Mouse (Mus musculus) intestine, embryonic 16.5 days (tissue): ENCODE measurements around the gene Gnmt. TPM values are rescaled to one million over a fixed set of nuclear protein-coding genes. Genes with fewer than 3 reads are reported as not detected.
A peak's percentile ranks its signal among the peaks of the same experiment; 100 is the strongest.

ENCODE experiments used
- ATAC-seq: fragments of 200-750 bp; cut with Nextera tagmentation; 2 replicates; pipeline ENCODE4 v1.8.0; 2017; ENCODE audit warnings: moderate TSS enrichment, moderate library complexity
- H3K27ac ChIP-seq: fragments of 300-500 bp; sonication (generic); 2 replicates; pipeline ENCODE4 v1.5.1; 2014; ENCODE audit warnings: mild to moderate bottlenecking, low read length
- H3K27me3 ChIP-seq: fragments of 300-500 bp; sonication (generic); replicated peaks from 2 replicates; pipeline ENCODE4 v1.6.1; 2014; ENCODE audit warnings: low read length, control low read depth, mixed read lengths; ENCODE audit not compliant: control insufficient read depth, insufficient read depth
- H3K36me3 ChIP-seq: fragments of 300-500 bp; sonication (generic); 2 replicates; pipeline ENCODE4 v1.6.1; 2014; ENCODE audit warnings: low read length, control low read depth; ENCODE audit not compliant: control insufficient read depth, insufficient read depth
- H3K4me1 ChIP-seq: fragments of 300-500 bp; sonication (generic); 2 replicates; pipeline ENCODE4 v1.6.1; 2014; ENCODE audit warnings: low read length, control low read depth, mixed read lengths; ENCODE audit not compliant: control insufficient read depth, insufficient read depth
- H3K4me2 ChIP-seq: fragments of 300-500 bp; sonication (generic); 2 replicates; pipeline ENCODE4 v1.6.1; 2014; ENCODE audit warnings: low read depth, low read length, control low read depth
- H3K4me3 ChIP-seq: fragments of 300-500 bp; sonication (generic); 2 replicates; pipeline ENCODE4 v1.5.1; 2014; ENCODE audit warnings: mild to moderate bottlenecking, low read length
- H3K9ac ChIP-seq: fragments of 300-500 bp; sonication (generic); 2 replicates; pipeline ENCODE4 v1.6.1; 2014; ENCODE audit warnings: low read depth, low read length
- H3K9me3 ChIP-seq: fragments of 300-500 bp; sonication (generic); 2 replicates; pipeline ENCODE4 v1.6.1; 2016; ENCODE audit warnings: low read length, control low read depth; ENCODE audit not compliant: control insufficient read depth
- WGBS: fragments of 180-500 bp; shearing (Covaris S2); extraction: QIAGEN DNeasy Blood & Tissue Kit; methylation state at CpG from one replicate; pipeline ENCODE4 v1.1.7; 2014; 5-methylcytosine and 5-hydroxymethylcytosine counted together
- polyA plus RNA-seq: library from polyadenylated mRNA; unstranded; fragments of >200 nt; fragmentation: Nextera tagmentation; extraction: Ambion mirVana; gene quantifications from 2 replicates; pipeline ENCODE4 v1.2.1, GENCODE M21; 2015

The Gnmt gene
- polyA plus RNA-seq: 8.2 and 10.0 TPM in 2 replicates

DNA sequence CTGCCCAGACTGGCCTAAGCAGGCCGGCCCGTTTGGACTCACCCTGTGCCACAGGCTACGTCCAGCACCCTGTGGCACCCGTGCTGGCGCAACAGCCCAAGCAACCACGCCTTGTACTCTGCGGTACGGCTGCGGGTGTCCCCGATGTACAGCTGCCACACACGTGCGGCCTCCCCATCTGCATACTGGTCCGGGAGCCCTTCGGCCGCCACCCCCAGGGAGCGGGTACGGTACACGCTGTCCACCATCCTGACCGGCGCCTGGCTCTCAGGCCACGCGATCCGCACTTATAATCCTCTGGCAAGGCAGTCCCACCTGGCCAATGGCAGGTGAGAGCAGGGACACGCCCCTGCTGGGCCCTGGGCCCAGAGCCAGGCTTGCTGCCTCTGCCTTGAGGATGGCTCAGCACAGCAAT, at the start of gene Gnmt:
Gene Gnmt, minus strand, starts transcription at position 265 of the 415 bp plus-strand sequence.
- 14% methylated on average over 24 of the region's 24 CpGs for WGBS
- peak within 1 kb of the TSS; percentile 60 for H3K9ac ChIP-seq
- no peak within 1 kb of the TSS for H3K27ac ChIP-seq
- H3K9me3 ChIP-seq: no peaks in the 10 kb centered on the region
- 0 out of 2 replicates have a peak, but pooled peaks cover 5% of the 10 kb centered on the region for H3K27me3 ChIP-seq
- peak within 1 kb of the TSS; percentile 63 for H3K4me2 ChIP-seq
- ATAC-seq: peak; percentile 86
- peaks cover 8% of the 10 kb centered on the region for H3K4me1 ChIP-seq
- peaks cover under 1% of the 10 kb centered on the region; the same call in 1 of the 2 replicates for H3K36me3 ChIP-seq
- H3K4me3 ChIP-seq: peak within 1 kb of the TSS; percentile 42

DNA sequence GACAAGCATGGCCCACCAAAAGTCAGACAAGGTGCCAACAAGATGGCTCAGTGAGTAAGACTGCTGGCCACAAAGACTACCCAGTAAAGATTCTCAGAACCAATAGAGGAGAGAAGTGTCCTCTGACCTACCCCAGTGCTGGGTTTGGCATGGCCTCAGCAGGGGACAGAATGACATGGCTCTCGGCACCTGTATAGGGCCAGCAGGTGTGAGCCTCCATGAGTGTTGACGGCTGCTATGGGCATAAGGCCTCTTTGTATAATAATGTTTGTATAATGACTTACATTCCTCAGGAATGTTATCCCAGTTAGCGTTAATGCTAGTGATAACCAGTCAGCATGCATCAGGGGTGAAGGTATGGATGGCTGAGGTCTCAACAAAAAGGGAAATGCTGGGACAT, 47.1 kb upstream of the Gnmt start:
- Histone ChIP-seq H3K4me1 (peaks cover 12% of the 10 kb centered on the region), H3K27ac (no peak overlapping the region), H3K4me3 (no peak overlapping the region), H3K9me3 (no peaks in the 10 kb centered on the region), H3K9ac (0 out of 2 replicates have a peak overlapping the region, but pooled peaks have one; percentile 14), H3K27me3 (no peaks in the 10 kb centered on the region), H3K4me2 (no peak overlapping the region), H3K36me3 (peaks cover 37% of the 10 kb centered on the region)
- 67% methylated on average over 3 of the region's 3 CpGs for WGBS
- ATAC-seq: no peak

DNA sequence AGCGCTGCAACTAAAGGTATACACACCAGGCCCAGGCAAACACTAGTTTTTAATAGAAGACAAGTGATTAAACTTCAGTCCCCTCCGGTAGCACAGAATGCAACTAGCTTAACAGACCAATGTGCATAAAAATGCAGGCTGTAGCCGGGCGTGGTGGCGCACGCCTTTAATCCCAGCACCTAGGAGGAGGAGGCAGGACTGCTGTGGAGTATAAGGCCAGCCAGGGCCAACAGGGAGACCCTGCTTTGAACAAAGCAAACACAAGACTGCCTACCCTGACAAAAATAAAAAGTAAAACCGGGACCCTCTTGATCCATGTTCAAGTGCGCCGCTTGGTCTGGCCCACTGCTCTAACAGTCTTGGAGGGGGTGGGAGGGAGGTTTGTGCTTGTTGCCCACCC, 46.1 kb upstream of the Gnmt start:
- H3K27ac ChIP-seq: no peak overlapping the region
- H3K36me3 ChIP-seq: peaks cover 34% of the 10 kb centered on the region; the same call in 1 of the 2 replicates
- WGBS: 94% methylated on average over 9 of the region's 9 CpGs

GRCm38 (mm10) chr17:46774131-46774472, 45.1 kb upstream of the Gnmt start:
- Histone ChIP-seq H3K9ac (peak overlapping the region; percentile 91; the same call in 1 of the 2 replicates), H3K9me3 (no peaks in the 10 kb centered on the region), H3K4me3 (peak overlapping the region; percentile 88; the same call in 1 of the 2 replicates), H3K36me3 (peaks cover 28% of the 10 kb centered on the region; the same call in 1 of the 2 replicates), H3K27me3 (no peaks in the 10 kb centered on the region), H3K4me1 (peaks cover 12% of the 10 kb centered on the region), H3K27ac (no peak overlapping the region; the same call in 1 of the 2 replicates), H3K4me2 (peak overlapping the region; percentile 75; the same call in 1 of the 2 replicates)
- 40% methylated on average over 2 of the region's 2 CpGs for WGBS
- ATAC-seq: no peak

More for the DNA sequence above, 46.1 kb upstream of the Gnmt start:
- ATAC-seq: no peak
- H3K27me3 ChIP-seq: no peaks in the 10 kb centered on the region
- H3K4me3 ChIP-seq: no peak overlapping the region
- peaks cover 12% of the 10 kb centered on the region for H3K4me1 ChIP-seq
- no peak overlapping the region for H3K4me2 ChIP-seq
- H3K9me3 ChIP-seq: no peaks in the 10 kb centered on the region
- no peak overlapping the region for H3K9ac ChIP-seq

- Histone ChIP-seq H3K36me3 (peaks cover 25% of the 10 kb centered on the region; the same call in 1 of the 2 replicates), H3K4me1 (peaks cover 12% of the 10 kb centered on the region), H3K27ac (peak overlapping the region; percentile 90), H3K9ac (peak overlapping the region; percentile 91), H3K4me3 (peak overlapping the region; percentile 88), H3K4me2 (peak overlapping the region; percentile 75), H3K27me3 (no peaks in the 10 kb centered on the region), H3K9me3 (no peaks in the 10 kb centered on the region)
- WGBS: 10% methylated on average over 19 of the region's 20 CpGs
- ATAC-seq: peak; percentile 47
Measured at GRCm38 (mm10) chr17:46773278-46774130, 44.5 kb upstream of the Gnmt start.

- Histone ChIP-seq H3K4me3 (peak within 1 kb of the TSS; percentile 88), H3K36me3 (peaks cover 17% of the 10 kb centered on the region; the same call in 1 of the 2 replicates), H3K4me1 (peaks cover 12% of the 10 kb centered on the region), H3K9ac (peak within 1 kb of the TSS; percentile 91), H3K27ac (peak within 1 kb of the TSS; percentile 90), H3K4me2 (peak within 1 kb of the TSS; percentile 75), H3K9me3 (no peaks in the 10 kb centered on the region), H3K27me3 (no peaks in the 10 kb centered on the region)
- ATAC-seq: peak; percentile 92
- WGBS: 0% methylated on average over 50 of the region's 50 CpGs
Measured at GRCm38 (mm10) chr17:46772404-46773277, 43.7 kb upstream of the Gnmt start, which contains the start of gene 2310039H08Rik. 2310039H08Rik (plus strand) TSS chr17:46772635.

DNA sequence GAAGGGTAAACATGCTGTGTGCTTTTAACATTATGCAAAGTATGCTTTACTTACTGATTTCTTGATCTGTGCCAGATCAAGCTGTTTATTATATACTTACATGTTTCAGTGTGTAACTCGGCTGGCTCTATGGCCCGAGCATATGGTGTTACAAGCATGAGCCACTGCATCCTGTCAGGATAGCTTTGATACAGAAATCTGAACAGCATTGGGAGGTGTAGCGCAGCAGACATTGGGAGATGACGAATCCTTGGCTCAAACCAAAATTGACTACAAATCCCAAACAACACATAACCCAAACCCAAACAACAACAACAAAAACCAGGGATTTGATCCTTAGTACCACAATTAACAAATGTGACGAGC, 43.1 kb upstream of the Gnmt start:
- Histone ChIP-seq H3K27ac (peak overlapping the region; percentile 65), H3K4me1 (peaks cover 12% of the 10 kb centered on the region), H3K4me2 (peak overlapping the region; percentile 75), H3K9me3 (no peaks in the 10 kb centered on the region), H3K9ac (peak overlapping the region; percentile 91), H3K4me3 (peak overlapping the region; percentile 88), H3K27me3 (no peaks in the 10 kb centered on the region), H3K36me3 (peaks cover 14% of the 10 kb centered on the region; the same call in 1 of the 2 replicates)
- no peak for ATAC-seq
- WGBS: 4% methylated on average over 5 of the region's 5 CpGs

- Histone ChIP-seq H3K27me3 (no peaks in the 10 kb centered on the region), H3K27ac (peak overlapping the region; percentile 65), H3K9me3 (no peaks in the 10 kb centered on the region), H3K9ac (peak overlapping the region; percentile 91), H3K4me2 (peak overlapping the region; percentile 75), H3K4me1 (peaks cover 12% of the 10 kb centered on the region), H3K4me3 (peak overlapping the region; percentile 88), H3K36me3 (peaks cover 14% of the 10 kb centered on the region; the same call in 1 of the 2 replicates)
- ATAC-seq: no peak
- WGBS: 50% methylated on average over 17 of the region's 17 CpGs
Measured at GRCm38 (mm10) chr17:46771616-46772015, 42.6 kb upstream of the Gnmt start.

- WGBS: 83% methylated on average over 4 of the region's 4 CpGs
- no peak for ATAC-seq
- peaks cover 12% of the 10 kb centered on the region for H3K4me1 ChIP-seq
- no peak overlapping the region for H3K27ac ChIP-seq
- no peaks in the 10 kb centered on the region for H3K27me3 ChIP-seq
- no peak overlapping the region for H3K4me2 ChIP-seq
- no peak overlapping the region for H3K4me3 ChIP-seq
- no peaks in the 10 kb centered on the region for H3K9me3 ChIP-seq
- peaks cover 8% of the 10 kb centered on the region; the same call in 1 of the 2 replicates for H3K36me3 ChIP-seq
- no peak overlapping the region for H3K9ac ChIP-seq
Measured at GRCm38 (mm10) chr17:46771025-46771424, 42.1 kb upstream of the Gnmt start.
